Mouse (Mus musculus) ES-E14 (cell line): ENCODE results near the gene Slc44a4.

ENCODE experiments used
- CHD2 ChIP-seq: IDR thresholded peaks from 2 replicates; pipeline ENCODE4 v1.6.1; 2014; ENCODE audit warnings: mild to moderate bottlenecking, low read depth, low read length, inconsistent platforms
- HCFC1 ChIP-seq: IDR thresholded peaks from 2 replicates; pipeline ENCODE4 v1.6.1; 2012; ENCODE audit warnings: low read length, inconsistent platforms, borderline replicate concordance; ENCODE audit not compliant: insufficient read depth
- MAFK ChIP-seq: IDR thresholded peaks from 2 replicates; pipeline ENCODE4 v1.6.1; 2014; ENCODE audit warnings: mild to moderate bottlenecking, low read depth, low read length, inconsistent platforms; ENCODE audit not compliant: insufficient read depth
- ZC3H11A ChIP-seq: IDR thresholded peaks from 2 replicates; pipeline ENCODE4 v1.6.1; 2012; ENCODE audit warnings: low read depth, mild to moderate bottlenecking, inconsistent platforms, low read length, borderline replicate concordance
- ZNF384 ChIP-seq: IDR thresholded peaks from 2 replicates; pipeline ENCODE4 v1.6.1; 2012; ENCODE audit warnings: low read depth, low read length, inconsistent platforms

GRCm38 (mm10) chr17:34959881-34960515, 45.7 kb downstream of the Slc44a4 start:
- TF ChIP-seq HCFC1: no peak
- no peak for TF ChIP-seq MAFK
- no peak for TF ChIP-seq ZC3H11A
- no peak for TF ChIP-seq ZNF384
- no peak for TF ChIP-seq CHD2
